Mouse (Mus musculus): ENCODE data around the gene Ifnb1.

Ifnb1 gene

DNA sequence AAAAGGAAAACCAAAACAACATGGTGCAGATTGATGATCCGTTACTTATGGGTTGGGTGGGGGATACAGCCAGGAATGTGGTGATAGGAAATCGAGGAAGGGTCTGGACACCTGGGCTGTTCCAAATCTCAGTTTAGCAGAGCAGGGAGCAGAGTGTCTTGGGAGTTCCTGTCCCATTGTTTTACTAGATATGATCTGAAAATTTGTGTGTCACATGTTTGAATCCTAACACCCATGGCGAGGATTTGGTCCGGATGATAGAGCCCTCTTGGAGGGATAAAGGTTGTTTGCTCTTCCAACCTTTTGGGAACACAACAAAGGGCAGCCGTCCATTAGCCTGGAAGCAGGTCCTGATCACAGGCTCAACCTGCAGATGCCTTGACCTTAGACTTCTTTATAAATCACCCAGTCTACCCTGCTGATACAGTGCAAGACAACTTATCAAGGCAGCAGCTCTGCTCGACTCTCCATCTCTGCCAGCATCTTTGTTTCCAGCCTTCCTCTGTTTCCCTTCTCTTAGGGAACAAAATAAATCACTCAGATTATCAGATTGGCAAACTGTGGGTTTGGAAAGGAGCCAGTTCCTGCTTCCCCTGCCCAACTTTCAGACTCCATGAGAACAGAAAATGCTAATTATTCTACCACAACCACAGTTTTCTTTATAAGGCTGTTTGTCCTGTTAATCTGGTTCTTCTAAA lies 26.1 kb downstream of the Ifnb1 start:
- no peak for DNase-seq

DNA sequence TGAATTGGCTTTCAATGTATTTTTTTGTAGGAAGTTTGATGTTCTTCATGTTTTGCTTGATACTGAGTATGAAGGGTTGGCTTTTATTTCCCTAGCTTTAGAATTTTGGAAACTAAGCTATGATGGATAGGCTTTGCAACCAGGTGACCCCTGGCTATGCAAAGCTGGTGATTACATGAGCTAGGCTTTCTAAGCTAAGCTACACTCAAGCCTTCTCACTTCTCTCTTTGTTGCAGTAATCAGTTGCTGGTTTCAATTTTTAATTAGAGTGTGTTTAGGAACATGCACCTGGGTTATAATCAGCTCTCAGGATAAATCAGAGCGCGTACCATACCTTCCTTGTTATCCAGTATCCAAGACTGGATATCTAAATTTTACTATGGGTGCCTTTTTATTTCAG lies 33.0 kb downstream of the Ifnb1 start:
- DNase-seq, result no peak

DNA sequence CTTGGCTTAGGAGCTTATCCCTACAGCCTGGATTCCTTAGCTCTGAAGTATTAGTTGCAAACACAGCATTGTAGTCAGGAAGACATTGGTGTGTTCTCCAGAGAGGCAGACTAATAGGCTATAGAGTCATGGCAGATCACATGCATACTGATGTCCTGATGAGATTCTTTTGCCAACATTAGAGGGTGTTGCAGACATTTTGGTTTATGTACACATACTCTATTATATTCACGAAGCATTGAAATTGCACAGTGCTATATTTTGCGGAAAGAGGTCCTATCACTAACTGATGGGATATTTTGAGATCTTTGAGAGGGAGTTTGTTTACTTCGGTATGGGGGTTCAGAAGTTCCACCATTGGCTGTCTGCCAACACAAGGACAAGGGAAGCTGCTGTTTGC lies 34.5 kb downstream of the Ifnb1 start:
- DNase-seq, result no peak

DNA sequence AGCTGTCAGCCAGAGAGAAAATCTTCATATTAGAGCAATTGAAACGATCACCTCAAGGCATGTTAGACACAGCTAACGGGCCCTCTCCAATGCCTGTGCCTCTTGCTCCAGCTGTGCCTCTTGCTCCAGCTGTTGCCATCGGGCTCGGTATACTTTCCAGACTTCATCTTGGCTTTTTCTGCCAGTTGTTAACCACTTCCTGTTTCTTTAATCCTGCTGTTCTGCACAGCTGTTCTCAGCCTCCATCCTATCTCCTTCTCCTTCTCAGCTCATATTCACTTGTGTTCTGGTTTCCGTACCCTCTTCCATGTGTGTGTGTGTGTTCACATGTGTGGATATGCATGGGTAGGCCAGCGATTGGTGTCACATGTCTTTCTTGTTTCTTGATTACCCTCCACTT lies 42.4 kb downstream of the Ifnb1 start:
- no peak for DNase-seq

DNA sequence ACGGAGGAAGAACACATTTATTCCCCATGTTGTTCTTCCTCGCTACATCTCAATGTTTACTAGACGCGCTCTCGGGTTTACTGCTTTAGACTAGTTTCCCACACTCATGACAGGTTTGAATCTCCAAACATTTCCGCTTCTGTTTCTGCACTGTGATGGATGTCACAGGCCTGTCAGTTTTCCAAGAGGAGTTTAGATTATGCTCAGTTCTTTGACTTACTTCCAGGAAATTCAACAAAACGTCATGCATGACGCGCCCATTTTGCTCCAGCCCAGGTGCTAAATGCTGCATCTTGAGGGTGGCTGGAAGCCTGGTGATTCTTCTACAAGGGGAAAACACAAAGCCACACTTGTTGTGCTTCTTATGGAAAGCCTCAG lies 43.8 kb downstream of the Ifnb1 start:
- DNase-seq, result no peak

DNA sequence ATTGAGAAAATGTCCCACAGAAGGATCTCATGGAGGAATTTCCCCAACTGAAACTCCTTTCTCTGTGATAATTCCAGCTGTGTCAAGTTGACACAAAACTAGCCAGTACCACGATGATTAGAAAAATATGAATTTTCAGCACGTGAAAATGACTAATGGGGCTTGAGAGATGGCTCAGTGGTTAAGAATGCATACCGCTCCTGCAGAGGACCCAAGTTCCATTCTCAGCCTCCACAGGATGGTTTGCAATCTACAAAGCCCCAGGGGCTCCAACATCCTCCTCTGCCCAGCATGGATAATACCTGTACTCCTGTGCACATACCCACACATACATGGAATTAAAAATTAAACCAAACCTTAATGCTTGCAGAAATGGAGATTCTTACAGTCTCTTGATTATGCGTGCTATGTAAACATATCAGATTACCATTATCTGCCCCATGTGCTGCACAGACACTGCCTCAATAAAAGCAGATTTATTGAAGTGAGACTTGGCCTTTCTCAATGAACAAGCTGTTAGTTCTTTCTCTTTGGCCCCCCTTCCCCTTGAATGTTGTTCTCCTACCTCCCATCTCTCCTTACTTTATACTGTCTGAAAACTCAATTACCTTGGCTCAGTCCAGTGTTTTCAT lies 44.3 kb downstream of the Ifnb1 start:
- no peak for DNase-seq

DNA sequence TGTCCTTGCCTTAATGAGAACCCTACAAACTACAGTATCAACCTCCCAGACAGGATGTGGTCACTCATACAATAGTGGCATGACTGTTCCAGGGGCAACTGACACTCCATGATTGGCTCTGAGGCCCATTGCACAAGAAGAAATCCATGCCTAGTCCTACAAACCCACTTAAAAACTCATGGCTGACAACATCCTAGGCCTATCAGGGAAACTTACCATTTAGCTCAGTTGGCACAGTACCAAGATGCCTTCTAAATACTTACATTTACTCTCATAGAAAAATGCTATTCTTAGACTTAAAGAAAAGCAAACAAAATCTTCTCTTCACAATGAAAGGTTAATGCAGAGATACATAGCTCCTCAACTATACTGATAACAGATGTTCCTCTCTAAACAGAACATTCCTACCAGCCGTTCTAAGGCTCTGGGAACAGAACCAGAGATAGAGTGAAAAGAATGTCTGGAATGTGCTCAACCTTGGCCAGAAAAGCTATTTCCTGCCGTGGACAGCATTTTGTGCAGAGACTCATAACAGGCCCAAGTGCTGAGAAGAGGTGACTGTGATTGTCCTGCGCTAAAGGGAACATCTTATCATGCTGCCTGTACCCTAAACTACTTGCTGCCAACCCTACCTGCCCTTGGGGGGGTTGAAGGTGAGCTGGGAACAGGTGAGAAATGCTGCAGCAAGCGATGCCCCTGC lies 45.9 kb downstream of the Ifnb1 start:
- no peak for DNase-seq

DNA sequence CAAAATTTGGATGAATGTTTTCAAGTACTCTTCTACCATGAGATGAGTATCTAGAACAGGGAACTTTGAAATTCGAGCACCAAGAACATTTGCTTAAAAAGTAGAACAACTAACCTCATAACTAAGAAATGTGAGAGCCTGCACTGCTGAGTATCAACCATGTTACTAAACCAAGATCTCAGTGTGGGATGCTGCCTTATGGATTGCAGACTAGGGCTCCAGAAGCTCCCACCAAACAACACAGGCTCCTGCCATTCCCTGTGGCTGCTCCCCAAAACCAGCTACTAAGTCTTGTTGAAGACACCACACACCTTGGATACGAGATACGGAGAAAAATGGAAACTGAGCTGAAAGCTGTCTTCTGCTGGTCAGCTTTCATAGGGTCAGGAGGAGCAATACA lies 46.5 kb downstream of the Ifnb1 start:
- no peak for DNase-seq
